Mouse (Mus musculus) adrenal gland (tissue): Measurements from ENCODE around the gene Il12rb1.

ENCODE experiments used
- intact Hi-C: fragments of 180-260 bp; cut with DNase I; formaldehyde crosslinking; loops from one replicate; pipeline ENCODE4 v1.15.1; 2025

The Il12rb1 gene

GRCm38 (mm10) chr8:70850132-70850845 lies 42.0 kb downstream of the Il12rb1 start:
- intact Hi-C loops: no loop called here

- intact Hi-C loops: no loop called here
Measured at GRCm38 (mm10) chr8:70850947-70851346, 42.7 kb downstream of the Il12rb1 start.

- intact Hi-C loops: no loop called here
Measured at GRCm38 (mm10) chr8:70851837-70852236, 43.6 kb downstream of the Il12rb1 start.

- intact Hi-C loops: no loop called here
Measured at GRCm38 (mm10) chr8:70852595-70853231, 44.5 kb downstream of the Il12rb1 start.

GRCm38 (mm10) chr8:70853863-70854262 lies 45.6 kb downstream of the Il12rb1 start:
- intact Hi-C loops: no loop called here

- intact Hi-C loops: no loop called here
Measured at GRCm38 (mm10) chr8:70856028-70856427, 47.8 kb downstream of the Il12rb1 start.

- intact Hi-C loops: no loop called here
Measured at GRCm38 (mm10) chr8:70856541-70857197, 48.4 kb downstream of the Il12rb1 start.

- intact Hi-C loops: no loop called here
Measured at GRCm38 (mm10) chr8:70857516-70857915, 49.3 kb downstream of the Il12rb1 start.

GRCm38 (mm10) chr8:70862824-70863641 lies 54.8 kb downstream of the Il12rb1 start, which contains the start of gene Kcnn1:
Kcnn1 (minus strand) TSS chr8:70863258.
- intact Hi-C loops: no loop called here

- intact Hi-C loops: no loop called here
Measured at GRCm38 (mm10) chr8:70863956-70864711, 55.9 kb downstream of the Il12rb1 start.

- intact Hi-C loops: no loop called here
Measured at GRCm38 (mm10) chr8:70864712-70865221, 56.5 kb downstream of the Il12rb1 start.

- intact Hi-C loops: no loop called here
Measured at GRCm38 (mm10) chr8:70865350-70866000, 57.2 kb downstream of the Il12rb1 start.

GRCm38 (mm10) chr8:70866001-70866520 lies 57.8 kb downstream of the Il12rb1 start:
- intact Hi-C loops: no loop called here

GRCm38 (mm10) chr8:70866566-70866965 lies 58.3 kb downstream of the Il12rb1 start:
- intact Hi-C loops: no loop called here

GRCm38 (mm10) chr8:70868559-70869198 lies 60.4 kb downstream of the Il12rb1 start:
- intact Hi-C loops: loop anchor here (1.0 kb wide), 1 partner anchor 24 kb away; no protein-coding TSS in a partner anchor

GRCm38 (mm10) chr8:70869199-70869571 lies 60.9 kb downstream of the Il12rb1 start:
- intact Hi-C loops: loop anchor here (1.0 kb wide), 1 partner anchor 25 kb away; no protein-coding TSS in a partner anchor

- intact Hi-C loops: loop anchor here (1.0 kb wide), 1 partner anchor 25 kb away; no protein-coding TSS in a partner anchor
Measured at GRCm38 (mm10) chr8:70869601-70870041, 61.4 kb downstream of the Il12rb1 start.
